Mouse (Mus musculus) spleen, adult 2 months (tissue): ENCODE data around the gene Rbpjl. TPM values are rescaled to one million over a fixed set of nuclear protein-coding genes. Genes with fewer than 3 reads are reported as not detected.

Source experiments
- DNase-seq, 2 experiments: peaks; one replicate each; pipeline versions ENCODE4 v3.0.0 to v3.0.0-alpha.2; 2012 to 2021; ENCODE audit warnings: low spot score in 2 of 2, low read depth in 1 of 2
- H3K27ac ChIP-seq: fragments of 200-500 bp; 2 replicates; pipeline ENCODE4 v1.5.1; 2012; ENCODE audit warnings: low read length, inconsistent platforms; ENCODE audit not compliant: insufficient read depth
- H3K27me3 ChIP-seq: fragments of 200-500 bp; 2 replicates; pipeline ENCODE4 v1.6.1; 2012; ENCODE audit warnings: mild to moderate bottlenecking, moderate library complexity, low read length, inconsistent platforms; ENCODE audit not compliant: control insufficient read depth, insufficient read depth
- H3K36me3 ChIP-seq: fragments of 200-500 bp; 2 replicates; pipeline ENCODE4 v1.6.1; 2012; ENCODE audit warnings: mild to moderate bottlenecking, low read length, inconsistent platforms; ENCODE audit not compliant: control insufficient read depth, insufficient read depth
- H3K4me1 ChIP-seq: fragments of 200-500 bp; 2 replicates; pipeline ENCODE4 v1.6.1; 2011; ENCODE audit warnings: inconsistent platforms; ENCODE audit not compliant: control insufficient read depth, insufficient read depth, insufficient read length
- H3K4me3 ChIP-seq: fragments of 200-500 bp; 2 replicates; pipeline ENCODE4 v1.5.1; 2011; ENCODE audit warnings: mild to moderate bottlenecking, inconsistent platforms; ENCODE audit not compliant: insufficient read depth, insufficient read length; ENCODE audit errors: extremely low read depth
- CTCF ChIP-seq: fragments of 200-500 bp; IDR thresholded peaks from 2 replicates; pipeline ENCODE4 v1.5.1; 2011; ENCODE audit warnings: mild to moderate bottlenecking, inconsistent platforms; ENCODE audit not compliant: insufficient read depth, insufficient read length, insufficient replicate concordance; ENCODE audit errors: extremely low read depth
- POLR2A ChIP-seq: fragments of 200-500 bp; IDR thresholded peaks from 2 replicates; pipeline ENCODE4 v1.6.1; 2011; ENCODE audit warnings: low read depth, low read length, inconsistent platforms
- WGBS: fragments of 180-500 bp; shearing (Covaris S2); methylation state at CpG from one replicate; pipeline ENCODE4 v1.1.7; 2018; 5-methylcytosine and 5-hydroxymethylcytosine counted together
- polyA plus RNA-seq: library from polyadenylated mRNA; depleted of rRNA; stranded (reverse); fragments of >200 nt; gene quantifications from 2 replicates; pipeline ENCODE4 v1.2.3, GENCODE M21; 2012

The Rbpjl gene
- polyA plus RNA-seq, 1 experiment, result 19.0 TPM

DNA sequence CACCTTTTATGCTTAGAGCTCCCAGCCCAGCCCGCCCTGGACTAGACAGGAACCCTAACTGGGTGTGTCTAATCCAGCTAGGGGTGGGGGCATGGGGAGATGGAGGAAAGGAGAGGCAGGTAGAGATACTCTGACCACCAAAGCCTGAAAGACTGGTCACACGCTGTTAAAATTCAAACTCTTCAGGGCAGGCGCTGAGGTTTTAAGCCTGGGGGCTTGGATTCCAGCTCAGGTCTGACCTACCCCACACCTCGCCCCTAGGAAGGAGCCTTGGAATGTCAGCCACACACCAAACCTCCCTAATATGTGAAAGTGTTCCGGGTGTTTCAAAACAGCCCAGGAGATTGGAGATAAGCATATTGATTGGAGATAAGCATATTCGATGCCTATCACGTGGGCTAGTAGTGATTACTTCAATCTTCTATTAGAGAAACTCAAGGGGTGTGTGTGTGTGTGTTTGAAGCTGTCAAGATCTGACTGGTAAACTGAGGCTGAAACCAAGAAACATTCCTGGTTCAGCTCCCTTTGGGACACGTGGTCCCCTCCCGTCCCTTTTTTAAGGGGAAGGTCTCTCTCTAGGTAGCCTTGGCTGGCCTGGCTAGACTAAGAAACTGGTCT is 30.4 kb downstream of the Rbpjl start:
- peaks cover 31% of the 10 kb centered on the region; the same call in 1 of the 2 replicates for H3K4me1 ChIP-seq
- TF ChIP-seq CTCF (no peak), POLR2A (no peak)
- no peaks in the 10 kb centered on the region for H3K27me3 ChIP-seq
- H3K36me3 ChIP-seq, result peaks cover 13% of the 10 kb centered on the region
- WGBS, result 87% methylated on average over 9 of the region's 9 CpGs
- no peak overlapping the region for H3K27ac ChIP-seq
- no peak for DNase-seq
- H3K4me3 ChIP-seq, result no peak overlapping the region

DNA sequence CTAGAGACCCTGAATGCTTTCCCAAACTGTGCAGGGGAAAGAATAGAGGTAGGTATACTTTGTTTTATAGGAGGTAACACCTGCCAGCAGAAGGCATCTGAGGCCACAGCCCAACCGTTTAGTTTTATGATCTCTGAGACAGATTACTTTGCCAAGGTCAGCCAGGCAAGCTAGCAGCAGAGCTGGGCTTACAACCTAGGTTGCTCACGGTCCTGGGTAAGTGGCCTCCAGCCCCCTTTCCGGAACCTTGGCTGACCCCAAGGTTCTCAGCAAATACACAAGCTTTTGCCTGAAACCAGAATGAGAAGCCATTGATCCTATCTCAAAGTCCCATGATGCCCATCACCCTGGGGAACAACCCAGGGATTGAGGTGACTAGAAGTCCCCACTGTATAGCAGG is 31.7 kb downstream of the Rbpjl start:
- Histone ChIP-seq H3K27me3 (no peaks in the 10 kb centered on the region), H3K4me1 (peaks cover 35% of the 10 kb centered on the region; the same call in 1 of the 2 replicates), H3K4me3 (no peak overlapping the region), H3K36me3 (peaks cover 2% of the 10 kb centered on the region), H3K27ac (0 out of 2 replicates have a peak overlapping the region, but pooled peaks have one; percentile 4)
- TF ChIP-seq POLR2A (no peak), CTCF (no peak)
- no peak for DNase-seq
- 86% methylated on average over 3 of the region's 3 CpGs for WGBS

DNA sequence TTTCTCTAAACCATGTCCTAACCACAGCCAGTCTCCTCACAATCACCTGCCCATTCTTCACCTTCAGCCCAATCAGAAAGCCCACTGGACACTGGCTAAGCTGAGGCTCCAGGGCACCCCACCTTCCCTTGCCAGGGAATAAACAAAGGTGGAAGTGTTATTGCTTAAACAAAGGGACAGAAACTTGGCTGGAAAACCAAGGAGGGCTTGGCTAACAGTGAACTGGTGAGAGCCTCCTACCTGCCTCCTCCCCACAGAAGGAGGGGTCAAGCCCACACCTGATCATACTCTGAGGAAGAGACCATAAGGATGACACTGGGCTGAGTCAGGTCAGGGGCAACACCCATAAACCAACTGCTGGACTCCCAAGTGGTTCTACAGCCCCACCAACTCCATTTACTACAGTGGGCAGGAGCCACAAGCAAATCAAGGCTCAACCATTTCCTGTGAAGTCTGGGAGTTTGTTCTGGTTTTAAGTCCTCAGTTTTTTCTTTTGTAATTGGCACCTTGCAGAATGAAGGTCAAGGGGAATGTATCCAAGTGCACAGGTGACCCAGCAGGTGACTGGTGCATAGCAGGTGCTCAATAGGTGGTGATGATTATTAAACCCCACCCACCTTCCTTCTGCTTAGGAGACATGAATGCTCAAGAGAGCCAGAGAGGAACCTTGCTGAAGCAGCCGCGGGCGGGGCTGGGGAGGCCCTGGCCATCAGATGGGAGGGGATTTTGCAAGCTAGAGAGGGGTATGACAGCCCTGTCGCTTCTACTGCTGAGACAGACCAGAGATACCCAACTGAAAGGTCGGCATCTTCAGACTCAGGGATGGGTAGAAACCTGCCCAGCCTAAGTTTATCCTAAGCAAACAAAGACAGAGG is 32.5 kb downstream of the Rbpjl start:
- no peaks in the 10 kb centered on the region for H3K27me3 ChIP-seq
- no peak for DNase-seq
- H3K36me3 ChIP-seq, result peaks cover 1% of the 10 kb centered on the region
- H3K27ac ChIP-seq, result peak overlapping the region; percentile 37
- no peak for TF ChIP-seq CTCF
- TF ChIP-seq POLR2A, result no peak
- peaks cover 43% of the 10 kb centered on the region; the same call in 1 of the 2 replicates for H3K4me1 ChIP-seq
- 15% methylated on average over 5 of the region's 5 CpGs for WGBS
- no peak overlapping the region for H3K4me3 ChIP-seq

DNA sequence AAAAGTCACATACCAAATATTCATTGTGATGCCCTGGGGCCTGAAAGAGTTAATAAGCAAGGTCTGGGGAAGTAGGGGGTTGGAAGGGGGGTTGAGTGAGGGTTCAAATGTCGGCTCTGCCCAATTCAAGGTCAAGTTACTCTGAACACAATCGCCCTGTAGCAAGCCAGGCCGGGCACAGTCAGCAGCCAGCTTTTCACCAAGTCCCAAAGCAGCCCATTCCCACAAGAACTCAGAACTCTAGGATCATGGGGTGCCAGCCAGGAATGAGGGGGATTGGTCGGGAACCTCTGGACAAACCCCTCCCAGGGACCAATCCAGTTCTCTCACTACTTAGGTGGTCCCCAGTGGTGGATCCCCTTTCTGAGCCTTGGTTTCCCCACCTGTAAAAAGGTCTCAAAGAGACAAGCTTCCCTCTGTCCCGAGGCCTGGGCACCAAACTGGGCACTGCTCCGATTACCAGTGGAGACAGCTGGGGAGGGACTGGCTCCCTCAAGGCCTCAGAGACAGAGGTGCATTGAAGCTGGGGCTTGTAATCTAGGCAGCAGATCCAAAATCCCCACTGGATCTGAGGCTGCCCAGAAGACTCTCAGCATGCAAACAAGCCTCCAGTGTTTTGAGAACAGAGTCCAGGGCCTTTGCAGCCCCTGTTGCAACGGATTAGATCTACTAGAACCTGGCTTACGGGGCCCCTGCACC is 33.4 kb downstream of the Rbpjl start:
- Histone ChIP-seq H3K4me1 (peaks cover 43% of the 10 kb centered on the region; the same call in 1 of the 2 replicates), H3K36me3 (no peaks in the 10 kb centered on the region), H3K27me3 (no peaks in the 10 kb centered on the region), H3K27ac (peak overlapping the region; percentile 12; the same call in 1 of the 2 replicates), H3K4me3 (no peak overlapping the region)
- no peak for DNase-seq
- TF ChIP-seq CTCF (no peak), POLR2A (no peak)
- WGBS, result 56% methylated on average over 8 of the region's 8 CpGs

DNA sequence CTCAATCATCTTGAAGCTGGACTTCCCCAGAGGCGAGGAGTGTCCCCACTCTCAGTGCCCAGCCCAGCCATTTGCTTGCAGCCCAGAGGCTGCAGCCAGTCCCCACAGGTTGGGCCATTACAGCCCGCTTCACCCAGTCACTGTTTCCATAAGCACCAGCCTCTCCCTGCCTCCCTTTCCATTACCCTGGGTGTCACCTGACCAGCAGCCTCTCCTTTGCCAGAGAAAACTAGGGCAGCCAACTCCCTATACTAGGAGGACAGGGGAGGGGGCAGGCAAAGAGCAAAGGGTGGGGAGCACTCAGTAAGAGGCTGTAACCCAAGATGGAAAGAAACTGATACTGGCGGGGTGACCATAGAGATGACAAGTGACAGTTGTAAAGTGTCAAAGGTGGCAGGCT is 34.0 kb downstream of the Rbpjl start:
- 76% methylated on average over 3 of the region's 3 CpGs for WGBS
- no peak for DNase-seq
- H3K27me3 ChIP-seq, result no peaks in the 10 kb centered on the region
- no peaks in the 10 kb centered on the region for H3K36me3 ChIP-seq
- TF ChIP-seq CTCF (no peak), POLR2A (no peak)
- no peak overlapping the region for H3K27ac ChIP-seq
- H3K4me3 ChIP-seq, result no peak overlapping the region
- H3K4me1 ChIP-seq, result peaks cover 43% of the 10 kb centered on the region; the same call in 1 of the 2 replicates

DNA sequence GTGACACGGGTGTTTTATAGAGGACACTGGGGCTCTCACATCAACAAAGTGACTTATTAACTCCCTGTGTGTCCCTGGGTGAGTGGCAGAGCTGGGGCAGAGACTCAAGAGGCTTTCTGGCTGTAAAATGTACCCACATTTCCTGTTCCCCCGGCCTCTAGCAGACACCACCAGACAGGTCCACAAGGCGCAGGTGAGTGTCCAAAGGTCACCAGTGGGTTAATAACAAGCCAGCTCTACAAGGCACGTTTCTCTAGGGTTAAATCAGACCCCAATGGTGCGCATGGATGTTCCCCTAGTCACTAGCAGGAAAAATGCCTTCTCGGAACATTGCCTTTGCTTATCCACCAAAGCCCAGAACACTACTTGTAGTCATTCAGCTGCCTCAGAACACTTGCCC is 34.8 kb downstream of the Rbpjl start:
- Histone ChIP-seq H3K4me3 (no peak overlapping the region), H3K4me1 (peaks cover 43% of the 10 kb centered on the region; the same call in 1 of the 2 replicates), H3K27me3 (no peaks in the 10 kb centered on the region), H3K27ac (no peak overlapping the region), H3K36me3 (no peaks in the 10 kb centered on the region)
- no peak for DNase-seq
- TF ChIP-seq CTCF, result no peak
- no peak for TF ChIP-seq POLR2A
- 59% methylated on average over 6 of the region's 6 CpGs for WGBS
